Mouse (Mus musculus): Measurements from ENCODE around the gene Fmnl2. TPM values are rescaled to one million over a fixed set of nuclear protein-coding genes. Genes with fewer than 3 reads are reported as not detected.

Fmnl2 gene
- polyA plus RNA-seq, 1 experiment from 2014 or later: 0.64 TPM

- H3K36me3 ChIP-seq: no peaks in the 10 kb centered on the region
- 59% methylated on average over 3 of the region's 3 CpGs for WGBS (ENCODE audit: insufficient replicate concordance)
Measured at GRCm38 (mm10) chr2:52982502-52982901, 124.8 kb downstream of the Fmnl2 start.

GRCm38 (mm10) chr2:52984556-52984955 is 126.9 kb downstream of the Fmnl2 start:
- Histone ChIP-seq H3K36me3 (no peaks in the 10 kb centered on the region), H3K4me2 (no peak overlapping the region), H3K27me3 (replicated peaks) (no peaks in the 10 kb centered on the region), H3K4me1 (peaks cover 8% of the 10 kb centered on the region; the same call in 1 of the 2 replicates), H3K9me3 (replicated peaks) (no peaks in the 10 kb centered on the region), H3K27ac (no peak overlapping the region), H3K4me3 (no peak overlapping the region), H3K9ac (no peak overlapping the region)
- 91% methylated on average over 1 of the region's 1 CpGs for WGBS (ENCODE audit: insufficient replicate concordance)
- ATAC-seq: no peak

More at GRCm38 (mm10) chr2:52982502-52982901, 124.8 kb downstream of the Fmnl2 start:
- no peak for ATAC-seq
- Histone ChIP-seq H3K4me1 (peaks cover 11% of the 10 kb centered on the region; the same call in 1 of the 2 replicates), H3K27me3 (replicated peaks) (no peaks in the 10 kb centered on the region), H3K27ac (no peak overlapping the region), H3K4me3 (no peak overlapping the region), H3K9me3 (replicated peaks) (no peaks in the 10 kb centered on the region), H3K4me2 (no peak overlapping the region), H3K9ac (no peak overlapping the region)

- no peak for ATAC-seq
- no peaks in the 10 kb centered on the region for H3K36me3 ChIP-seq
- 0 out of 2 replicates have a peak, but pooled peaks cover 4% of the 10 kb centered on the region for H3K4me1 ChIP-seq
- 64% methylated on average over 4 of the region's 4 CpGs for WGBS (ENCODE audit: insufficient replicate concordance)
- no peak overlapping the region for H3K4me2 ChIP-seq
- H3K9me3 ChIP-seq (replicated peaks): no peaks in the 10 kb centered on the region
- no peaks in the 10 kb centered on the region for H3K27me3 ChIP-seq (replicated peaks)
- no peak overlapping the region for H3K27ac ChIP-seq
- H3K9ac ChIP-seq: no peak overlapping the region
- no peak overlapping the region for H3K4me3 ChIP-seq
Measured at GRCm38 (mm10) chr2:52985167-52985566, 127.5 kb downstream of the Fmnl2 start.

GRCm38 (mm10) chr2:52986354-52986753 is 128.7 kb downstream of the Fmnl2 start:
- H3K27ac ChIP-seq: no peak overlapping the region
- ATAC-seq: no peak
- peaks cover 4% of the 10 kb centered on the region; the same call in 1 of the 2 replicates for H3K4me1 ChIP-seq
- no peak overlapping the region for H3K4me2 ChIP-seq
- H3K9me3 ChIP-seq (replicated peaks): no peaks in the 10 kb centered on the region
- H3K27me3 ChIP-seq (replicated peaks): no peaks in the 10 kb centered on the region
- H3K4me3 ChIP-seq: no peak overlapping the region
- no peak overlapping the region for H3K9ac ChIP-seq
- H3K36me3 ChIP-seq: no peaks in the 10 kb centered on the region
- WGBS (ENCODE audit: insufficient replicate concordance): 43% methylated on average over 3 of the region's 3 CpGs

GRCm38 (mm10) chr2:52987035-52987434 is 129.4 kb downstream of the Fmnl2 start:
- H3K27me3 ChIP-seq (replicated peaks): no peaks in the 10 kb centered on the region
- no peak overlapping the region for H3K4me3 ChIP-seq
- no peaks in the 10 kb centered on the region for H3K36me3 ChIP-seq
- no peaks in the 10 kb centered on the region for H3K9me3 ChIP-seq (replicated peaks)
- no peak overlapping the region for H3K9ac ChIP-seq
- 77% methylated on average over 6 of the region's 6 CpGs for WGBS (ENCODE audit: insufficient replicate concordance)
- peaks cover 4% of the 10 kb centered on the region; the same call in 1 of the 2 replicates for H3K4me1 ChIP-seq
- H3K4me2 ChIP-seq: no peak overlapping the region
- ATAC-seq: no peak
- no peak overlapping the region for H3K27ac ChIP-seq

- ATAC-seq: no peak
- WGBS (ENCODE audit: insufficient replicate concordance): 65% methylated on average over 11 of the region's 11 CpGs
- Histone ChIP-seq H3K4me2 (no peak overlapping the region), H3K36me3 (no peaks in the 10 kb centered on the region), H3K9me3 (replicated peaks) (no peaks in the 10 kb centered on the region), H3K27ac (no peak overlapping the region), H3K9ac (no peak overlapping the region), H3K27me3 (replicated peaks) (no peaks in the 10 kb centered on the region), H3K4me3 (no peak overlapping the region), H3K4me1 (peaks cover 4% of the 10 kb centered on the region; the same call in 1 of the 2 replicates)
Measured at GRCm38 (mm10) chr2:52987637-52988295, 130.1 kb downstream of the Fmnl2 start.

GRCm38 (mm10) chr2:52989316-52989715 is 131.7 kb downstream of the Fmnl2 start:
- WGBS (ENCODE audit: insufficient replicate concordance): 52% methylated on average over 4 of the region's 4 CpGs
- no peaks in the 10 kb centered on the region for H3K36me3 ChIP-seq
- peaks cover 4% of the 10 kb centered on the region; the same call in 1 of the 2 replicates for H3K4me1 ChIP-seq
- H3K9me3 ChIP-seq (replicated peaks): no peaks in the 10 kb centered on the region
- H3K4me2 ChIP-seq: no peak overlapping the region
- no peak overlapping the region for H3K4me3 ChIP-seq
- ATAC-seq: no peak
- H3K27ac ChIP-seq: no peak overlapping the region
- no peak overlapping the region for H3K9ac ChIP-seq
- H3K27me3 ChIP-seq (replicated peaks): no peaks in the 10 kb centered on the region

GRCm38 (mm10) chr2:52990874-52991687 is 133.4 kb downstream of the Fmnl2 start:
- Histone ChIP-seq H3K4me1 (peaks cover 4% of the 10 kb centered on the region; the same call in 1 of the 2 replicates), H3K27me3 (replicated peaks) (no peaks in the 10 kb centered on the region), H3K9ac (no peak overlapping the region), H3K36me3 (no peaks in the 10 kb centered on the region), H3K27ac (no peak overlapping the region), H3K4me2 (no peak overlapping the region), H3K4me3 (no peak overlapping the region), H3K9me3 (replicated peaks) (no peaks in the 10 kb centered on the region)
- no peak for ATAC-seq
- WGBS (ENCODE audit: insufficient replicate concordance): 77% methylated on average over 9 of the region's 9 CpGs

GRCm38 (mm10) chr2:52991688-52992194 is 134.1 kb downstream of the Fmnl2 start:
- Histone ChIP-seq H3K4me2 (no peak overlapping the region), H3K4me1 (peaks cover 4% of the 10 kb centered on the region; the same call in 1 of the 2 replicates), H3K9me3 (replicated peaks) (no peaks in the 10 kb centered on the region), H3K9ac (no peak overlapping the region), H3K27ac (no peak overlapping the region), H3K36me3 (no peaks in the 10 kb centered on the region), H3K4me3 (no peak overlapping the region), H3K27me3 (replicated peaks) (no peaks in the 10 kb centered on the region)
- ATAC-seq: no peak
- WGBS (ENCODE audit: insufficient replicate concordance): 30% methylated on average over 5 of the region's 5 CpGs

GRCm38 (mm10) chr2:52993241-52993640 is 135.6 kb downstream of the Fmnl2 start:
- WGBS (ENCODE audit: insufficient replicate concordance): 70% methylated on average over 7 of the region's 7 CpGs
- H3K9ac ChIP-seq: no peak overlapping the region
- H3K27ac ChIP-seq: no peak overlapping the region
- H3K4me3 ChIP-seq: no peak overlapping the region
- H3K36me3 ChIP-seq: no peaks in the 10 kb centered on the region
- H3K9me3 ChIP-seq (replicated peaks): no peaks in the 10 kb centered on the region
- H3K4me2 ChIP-seq: no peak overlapping the region
- no peaks in the 10 kb centered on the region for H3K27me3 ChIP-seq (replicated peaks)
- no peaks in the 10 kb centered on the region; the same call in 1 of the 2 replicates for H3K4me1 ChIP-seq
- no peak for ATAC-seq

GRCm38 (mm10) chr2:52994526-52994925 is 136.9 kb downstream of the Fmnl2 start:
- ATAC-seq: no peak
- H3K4me1 ChIP-seq: no peaks in the 10 kb centered on the region; the same call in 1 of the 2 replicates

More at GRCm38 (mm10) chr2:52994526-52994925, 136.9 kb downstream of the Fmnl2 start:
- no peak overlapping the region for H3K4me3 ChIP-seq
- H3K27me3 ChIP-seq (replicated peaks): no peaks in the 10 kb centered on the region
- H3K27ac ChIP-seq: no peak overlapping the region
- WGBS (ENCODE audit: insufficient replicate concordance): 76% methylated on average over 9 of the region's 9 CpGs
- no peak overlapping the region for H3K9ac ChIP-seq
- no peaks in the 10 kb centered on the region for H3K36me3 ChIP-seq
- no peaks in the 10 kb centered on the region for H3K9me3 ChIP-seq (replicated peaks)
- no peak overlapping the region for H3K4me2 ChIP-seq

All from liver, embryonic 12.5 days (tissue).